Mouse (Mus musculus): ENCODE measurements at regions not wholly inside any gene's neighbourhood (a gene's known extent, or its start where the extent isn't known, plus 50 kb on each side); places are given as distances from the start of the nearest gene placed in this dataset.

- TF ChIP-seq GATA1 (IDR thresholded peaks at IDR 0.05; ENCODE audit: borderline replicate concordance, low read length) (no peak), FLI1 (IDR thresholded peaks at IDR 0.05; ENCODE audit: low read length) (no peak)
Measured at GRCm38 (mm10) chr3:52701601-52702000, 315.4 kb downstream of the Cog6 start.

Data from megakaryocyte, embryonic 14.5 days (primary cell).